Mouse (Mus musculus): ENCODE data around the gene Rorc.

The Rorc gene

DNA sequence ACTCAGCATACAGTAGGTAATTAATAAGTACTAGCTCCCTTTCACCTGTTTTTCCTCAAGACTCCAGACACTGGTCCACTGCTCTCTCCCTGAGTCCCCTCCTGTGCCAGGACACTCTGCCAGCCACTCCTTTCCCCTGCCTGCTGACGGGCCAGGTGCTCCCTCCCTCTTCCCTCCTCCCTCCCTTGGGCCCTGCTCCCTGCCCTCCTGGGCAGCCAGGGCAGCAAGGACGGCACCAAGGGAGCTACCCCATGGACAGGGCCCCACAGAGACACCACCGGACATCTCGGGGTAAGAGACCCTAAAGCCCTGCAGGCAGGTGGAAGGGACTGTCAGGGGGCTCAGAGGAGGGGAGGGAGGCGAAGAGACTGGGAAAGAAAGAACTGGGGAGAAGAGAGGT, at the start of gene Rorc:
Gene Rorc (plus strand): TSS at position 154 of the 400 bp plus-strand sequence.
- DNase-seq: peak; percentile 62 to 68

DNA sequence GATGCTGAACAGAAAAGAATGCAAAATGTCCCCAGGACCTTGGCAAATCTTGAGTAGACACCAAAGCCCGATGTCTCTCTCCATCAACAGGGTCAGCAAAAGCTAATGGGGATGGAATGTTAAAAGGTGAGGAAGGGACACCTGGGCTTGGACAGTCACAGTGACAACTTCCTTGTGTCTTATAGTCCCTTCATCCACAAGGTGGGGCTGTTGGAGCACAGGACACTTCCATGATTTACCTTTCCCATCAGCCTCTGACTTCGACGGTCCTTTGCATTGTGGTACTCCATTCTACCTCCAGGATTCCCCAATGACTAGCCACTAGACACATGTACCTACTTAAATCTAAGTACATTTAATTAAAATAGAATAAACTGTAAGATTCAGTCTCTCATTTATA, 43.9 kb upstream of the Rorc start:
- DNase-seq: peak; percentile 46 to 58

DNA sequence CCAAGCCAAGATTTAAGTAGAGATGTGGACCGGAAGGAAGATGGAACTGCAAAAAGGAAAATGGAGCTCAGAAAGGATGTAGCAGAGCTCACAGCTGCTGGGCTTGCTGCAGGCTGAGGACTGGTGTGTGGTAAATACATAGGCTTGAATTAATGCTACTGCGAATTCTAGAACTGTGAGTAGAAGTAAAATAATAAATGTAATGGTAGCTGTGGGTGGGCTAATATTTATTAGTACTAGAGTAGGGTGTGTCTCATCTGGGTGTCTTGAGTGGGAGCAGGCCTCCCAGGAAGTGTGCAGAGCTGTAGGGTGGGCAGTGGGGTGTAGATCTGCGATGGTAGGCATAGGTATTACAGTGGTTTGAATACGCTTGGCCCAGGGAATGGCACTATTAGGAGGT, 38.2 kb upstream of the Rorc start:
- no peak for DNase-seq

- no peak for DNase-seq
Measured at GRCm38 (mm10) chr3:94338522-94338921, 34.1 kb upstream of the Rorc start.

DNA sequence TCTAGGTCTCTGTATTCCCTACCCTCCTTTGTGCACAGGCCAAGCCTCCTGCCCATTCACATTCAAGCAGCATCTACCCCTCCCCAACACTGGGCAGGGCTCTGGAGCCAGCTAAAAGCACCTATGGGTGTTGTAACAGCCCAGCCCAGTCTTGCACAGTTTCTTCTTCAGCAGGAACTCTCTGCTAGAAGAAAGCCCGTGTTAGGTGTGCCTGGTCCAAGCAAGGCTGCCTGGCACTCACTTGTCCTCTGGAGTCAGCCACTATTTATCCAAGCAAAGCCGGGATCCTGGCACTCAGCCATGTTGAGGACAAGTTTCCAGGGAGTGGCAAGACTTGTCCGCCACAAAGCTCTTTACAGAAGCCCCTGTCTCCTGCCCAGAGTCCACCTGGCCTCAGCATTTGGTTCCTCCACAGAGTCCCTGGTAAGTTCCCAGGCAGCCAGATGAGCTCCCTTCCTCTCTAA, 30.6 kb upstream of the Rorc start, which contains the start of gene Them5:
Gene Them5 (plus strand): TSS at position 141 of the 464 bp plus-strand sequence.
- peak; percentile 72 to 84 for DNase-seq

DNA sequence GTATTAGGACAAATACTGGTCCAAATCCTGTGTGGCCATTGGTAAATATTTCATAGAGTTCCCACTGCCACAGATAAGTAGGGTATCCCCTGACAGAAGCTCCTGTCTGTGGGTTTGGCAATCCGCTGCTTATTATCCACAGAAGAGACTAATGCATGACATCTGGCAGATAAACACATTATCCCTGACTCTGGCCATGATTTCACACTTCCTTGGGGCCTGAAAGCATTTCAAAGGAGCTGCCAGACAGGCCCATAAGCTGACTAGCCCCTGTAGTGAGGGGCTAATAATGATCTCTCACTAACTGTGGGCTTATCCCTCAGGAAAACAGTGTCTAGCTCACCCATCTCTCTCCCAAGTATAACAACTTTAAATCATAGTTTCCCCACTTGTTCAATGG, 30.0 kb upstream of the Rorc start:
- DNase-seq: peak; percentile 24 to 27

GRCm38 (mm10) chr3:94344182-94344581, 28.4 kb upstream of the Rorc start:
- no peak for DNase-seq

GRCm38 (mm10) chr3:94344897-94345296, 27.7 kb upstream of the Rorc start:
- DNase-seq: no peak

DNA sequence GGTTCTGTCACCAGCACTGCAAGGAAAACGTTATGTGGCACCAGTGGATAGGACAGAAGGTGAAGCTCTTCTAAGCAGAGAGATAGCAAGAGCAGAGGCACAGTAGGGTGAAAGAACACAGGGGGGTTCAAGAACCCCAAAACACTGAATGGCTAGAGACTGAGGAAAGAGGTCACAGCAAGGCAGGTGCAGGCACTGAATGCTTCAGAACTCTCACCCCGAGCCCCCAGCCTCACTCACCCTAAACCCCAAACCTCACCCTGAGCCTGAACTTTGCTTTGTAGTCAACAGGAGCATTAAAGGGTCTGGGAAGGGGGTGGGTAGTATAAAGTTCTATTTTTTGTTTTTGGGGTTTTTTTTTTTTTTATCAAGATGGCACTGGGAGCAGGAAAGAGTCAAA, 24.4 kb upstream of the Rorc start:
- no peak for DNase-seq

- DNase-seq: peak; percentile 62 to 65
Measured at GRCm38 (mm10) chr3:94360812-94361211, 11.8 kb upstream of the Rorc start.

GRCm38 (mm10) chr3:94362138-94362537, 10.5 kb upstream of the Rorc start, which contains the start of gene C2cd4d:
C2cd4d (plus strand) TSS chr3:94362438.
- DNase-seq: no peak

- peak; percentile 79 to 80 for DNase-seq
Measured at GRCm38 (mm10) chr3:94363291-94364153, 9.1 kb upstream of the Rorc start.

GRCm38 (mm10) chr3:94364154-94364526, 8.5 kb upstream of the Rorc start:
- DNase-seq: peak in 1 of 2 experiments; percentile 67

- DNase-seq: peak; percentile 90 to 92
Measured at GRCm38 (mm10) chr3:94366761-94367160, 5.8 kb upstream of the Rorc start.

GRCm38 (mm10) chr3:94367511-94367910, 5.1 kb upstream of the Rorc start:
- DNase-seq: no peak

DNA sequence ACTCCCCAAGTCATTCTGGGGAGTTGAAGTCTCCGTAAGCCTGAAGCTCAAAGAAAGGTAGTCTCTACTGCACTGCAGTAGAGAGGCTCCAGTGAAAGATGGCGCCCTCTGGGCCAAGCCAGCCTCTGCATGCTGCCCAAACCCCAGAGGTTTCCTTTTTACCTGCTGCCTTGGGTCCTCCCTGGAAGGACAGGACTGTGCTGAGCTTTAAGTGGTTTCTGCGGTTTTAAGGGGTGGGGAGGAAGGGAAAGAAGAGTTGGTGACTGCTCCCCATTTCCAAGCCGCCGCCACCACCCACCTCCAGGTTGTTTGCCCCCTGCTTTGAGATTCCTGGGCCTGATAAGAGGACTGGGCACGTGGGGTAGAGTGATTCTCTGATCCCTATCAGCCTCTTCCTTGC, 4.0 kb upstream of the Rorc start:
- DNase-seq: no peak

DNA sequence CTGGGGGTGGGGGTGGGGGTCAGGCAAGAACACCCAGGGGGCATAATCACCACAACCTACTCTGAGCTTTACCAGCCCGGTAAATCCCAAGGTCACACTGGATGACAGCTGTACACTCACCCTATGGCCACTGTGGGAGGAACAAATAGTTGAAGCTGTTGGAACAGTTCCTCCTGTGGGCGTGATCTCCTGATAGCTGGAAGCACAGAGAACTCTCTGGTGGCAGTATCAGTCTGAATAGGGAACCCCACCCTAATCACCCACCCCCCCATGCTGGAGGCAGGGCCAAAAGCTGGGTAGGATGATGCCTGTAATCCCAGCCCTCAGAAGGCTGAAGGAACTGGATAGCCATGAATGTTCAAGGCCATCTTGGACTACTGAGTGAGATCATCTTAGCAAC, 2.9 kb upstream of the Rorc start:
- no peak for DNase-seq

DNA sequence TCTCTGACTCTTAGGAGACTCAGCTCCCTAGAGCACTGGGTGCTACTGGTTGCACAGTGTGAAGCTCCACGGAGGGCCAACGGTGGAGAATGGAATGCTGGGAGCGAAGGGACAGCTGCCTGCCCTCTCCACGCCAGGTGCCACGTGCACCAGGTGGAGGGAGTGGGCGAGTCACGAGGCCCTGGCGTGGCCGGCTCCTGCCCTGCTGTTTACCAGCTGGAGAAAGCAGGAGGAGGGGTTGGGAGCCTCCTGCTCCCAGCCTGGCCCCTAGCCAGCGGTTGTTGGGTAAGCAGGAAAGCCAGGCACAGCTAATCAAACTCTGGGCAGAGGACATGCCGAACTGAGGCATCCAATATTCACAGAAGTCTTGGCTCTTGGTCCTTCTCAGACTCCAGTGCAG, 957 bp upstream of the Rorc start:
- DNase-seq: peak; percentile 95 to 96

DNA sequence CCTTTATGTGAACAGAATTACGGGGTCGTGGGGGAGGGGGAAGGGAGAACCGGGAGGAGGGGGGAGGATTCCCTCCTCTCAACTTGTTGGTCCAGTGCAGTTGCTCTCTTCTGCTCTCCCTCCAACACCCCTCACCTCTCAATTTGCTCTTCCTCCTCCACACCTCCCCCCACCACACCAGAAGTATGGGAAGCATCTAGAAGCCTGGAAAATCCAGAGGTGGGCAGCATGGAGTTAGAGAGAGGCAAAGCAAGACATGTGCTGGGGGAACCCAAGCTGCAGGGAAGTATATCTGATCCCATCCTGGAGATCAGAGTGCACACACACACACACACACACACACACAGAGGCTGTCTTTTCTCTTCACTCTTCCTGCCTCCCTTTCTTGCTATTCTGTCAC, 556 bp upstream of the Rorc start:
- no peak for DNase-seq

DNA sequence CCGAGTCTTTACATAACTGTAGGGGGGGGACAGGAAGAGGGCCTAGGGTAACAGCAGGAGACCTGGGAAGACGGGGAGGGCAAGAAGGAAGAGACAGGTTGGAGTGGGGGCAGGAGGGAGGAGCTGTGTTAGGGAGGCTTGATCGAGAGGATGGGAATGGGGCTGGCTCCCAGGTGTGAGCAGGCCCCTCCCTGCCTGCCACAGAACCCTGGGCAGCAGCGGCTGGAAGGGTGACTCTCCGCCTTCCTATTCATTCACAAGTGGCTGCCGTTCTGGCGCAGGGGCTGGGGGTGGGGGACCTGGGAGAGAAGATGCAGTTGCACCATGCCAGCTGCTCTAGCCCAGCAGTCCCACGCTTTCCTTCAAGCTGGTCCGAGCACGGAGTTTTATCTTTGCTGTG, 496 bp downstream of the Rorc start:
- peak in 1 of 2 experiments; percentile 62 for DNase-seq

- DNase-seq: peak; percentile 92 to 94
Measured at GRCm38 (mm10) chr3:94373597-94374011, 1.0 kb downstream of the Rorc start.

DNA sequence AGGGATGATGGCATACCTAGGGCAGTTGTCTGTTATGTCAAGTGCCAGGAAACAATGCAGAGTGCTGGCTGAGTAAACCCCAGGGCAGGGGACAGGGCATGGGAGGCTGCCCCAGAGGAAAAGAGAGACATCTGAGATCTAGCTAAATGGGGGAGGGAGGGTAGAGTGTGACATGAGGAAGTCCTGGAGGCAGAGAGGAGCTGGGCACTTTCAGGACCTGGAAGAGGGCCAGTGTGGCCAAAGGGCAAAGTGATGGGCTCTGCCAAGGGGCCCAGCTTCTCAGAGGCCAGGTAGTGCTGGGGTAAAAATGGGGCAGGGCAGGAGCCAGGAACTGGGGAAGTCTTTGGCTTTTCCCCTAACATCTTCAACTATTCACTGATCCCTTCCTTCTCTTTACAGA, 2.0 kb downstream of the Rorc start:
- DNase-seq: peak; percentile 47 to 48

DNA sequence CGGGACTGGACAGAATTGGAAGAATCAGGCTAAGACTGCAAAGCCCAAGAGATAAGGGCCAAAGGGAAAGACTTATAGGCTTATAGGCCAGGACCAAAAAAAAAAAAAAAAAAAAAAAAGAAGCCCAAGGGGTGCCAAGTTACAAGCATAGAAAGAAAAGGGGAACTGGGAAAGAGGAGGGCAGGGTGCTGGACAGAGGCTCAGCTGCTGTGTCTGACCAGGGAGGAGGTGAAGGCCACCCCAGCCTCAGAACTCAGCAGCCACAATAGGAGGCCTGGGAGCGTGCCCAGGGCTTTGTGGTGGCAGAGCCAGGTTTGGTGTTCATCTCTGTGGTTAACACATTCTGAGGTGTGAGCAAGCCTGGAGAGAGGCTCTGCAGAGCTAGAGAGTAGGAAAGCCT, 2.6 kb downstream of the Rorc start:
- DNase-seq: peak in 1 of 2 experiments; percentile 51

DNA sequence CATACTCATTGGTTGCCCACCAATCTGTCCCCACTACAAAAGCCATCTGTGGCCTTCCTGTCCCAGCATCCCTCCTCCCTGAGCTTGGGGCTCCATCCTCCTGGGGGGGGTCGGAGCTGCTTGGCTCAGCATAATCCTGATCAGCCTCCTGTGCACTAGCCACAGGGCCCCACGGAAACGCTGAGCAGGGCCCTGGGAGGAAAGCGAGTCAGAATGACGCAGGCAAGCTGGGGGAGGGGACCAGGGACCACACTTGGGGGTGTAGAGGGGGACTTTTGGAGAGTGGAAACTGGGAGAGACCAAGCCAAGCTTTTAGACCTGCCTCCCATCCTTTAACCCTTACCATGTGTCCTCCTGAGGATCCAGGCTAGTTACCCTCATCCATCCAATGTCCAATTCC, 3.3 kb downstream of the Rorc start:
- no peak for DNase-seq

Measured in cerebellum, postnatal 10 days (tissue).